Mouse (Mus musculus) layer of hippocampus, postnatal 36 days (tissue): Measurements from ENCODE around the gene Arid3a. TPM values are rescaled to one million over a fixed set of nuclear protein-coding genes. Genes with fewer than 3 reads are reported as not detected.
"Not testable (repeated sequence)": the region's sequence is repeated elsewhere in the genome, so short reads cannot be mapped to it uniquely, and the experiment has no call there.

Experiments used
- DNase-seq, 2 experiments: peaks; one replicate each; pipeline ENCODE4 v3.0.0; 2022
- total RNA-seq, 2 experiments: library from RNA; stranded (reverse); gene quantifications; 2 replicates each; pipeline ENCODE4 v1.2.3; 2021

Arid3a gene
- 1 to 10 TPM; 4.8 to 5.1 TPM for total RNA-seq

GRCm38 (mm10) chr10:79926491-79927323, at the start of gene Arid3a:
Gene Arid3a (plus strand): TSS chr10:79927043.
- peak; percentile 87 to 89 for DNase-seq

- DNase-seq, result no peak
Observed at GRCm38 (mm10) chr10:79877174-79877573, 49.7 kb upstream of the Arid3a start.

GRCm38 (mm10) chr10:79877757-79878156, 49.1 kb upstream of the Arid3a start:
- DNase-seq, result no peak

- DNase-seq, result no peak
Observed at GRCm38 (mm10) chr10:79879527-79879926, 47.3 kb upstream of the Arid3a start.

GRCm38 (mm10) chr10:79880721-79881120, 46.1 kb upstream of the Arid3a start:
- DNase-seq, result no peak

GRCm38 (mm10) chr10:79881981-79882380, 44.9 kb upstream of the Arid3a start:
- DNase-seq, result no peak

- DNase-seq, result peak; percentile 68 to 75
Observed at GRCm38 (mm10) chr10:79883297-79884084, 43.4 kb upstream of the Arid3a start.

- no peak for DNase-seq
Observed at GRCm38 (mm10) chr10:79884446-79884845, 42.4 kb upstream of the Arid3a start.

GRCm38 (mm10) chr10:79884938-79885337, 41.9 kb upstream of the Arid3a start:
- not testable (repeated sequence) for DNase-seq

GRCm38 (mm10) chr10:79886054-79886453, 40.8 kb upstream of the Arid3a start, which contains the start of gene Elane:
Gene Elane (plus strand): TSS chr10:79886247.
- no peak for DNase-seq

- no peak for DNase-seq
Observed at GRCm38 (mm10) chr10:79886611-79887010, 40.2 kb upstream of the Arid3a start.

- DNase-seq, result no peak
Observed at GRCm38 (mm10) chr10:79889386-79889785, 37.5 kb upstream of the Arid3a start.

GRCm38 (mm10) chr10:79890670-79891069, 36.2 kb upstream of the Arid3a start, which contains the start of gene Cfd:
Gene Cfd (plus strand): TSS chr10:79890853.
- DNase-seq, result no peak

- DNase-seq, result peak; percentile 65 to 78
Observed at GRCm38 (mm10) chr10:79892451-79893118, 34.3 kb upstream of the Arid3a start.

- DNase-seq, result no peak
Observed at GRCm38 (mm10) chr10:79896306-79896705, 30.5 kb upstream of the Arid3a start.

GRCm38 (mm10) chr10:79896814-79897213, 30.0 kb upstream of the Arid3a start:
- no peak for DNase-seq

GRCm38 (mm10) chr10:79897316-79898245, 29.3 kb upstream of the Arid3a start:
- no peak for DNase-seq

- DNase-seq, result peak; percentile 68 to 77
Observed at GRCm38 (mm10) chr10:79900951-79901410, 25.9 kb upstream of the Arid3a start.

- DNase-seq, result no peak
Observed at GRCm38 (mm10) chr10:79906712-79907111, 20.1 kb upstream of the Arid3a start.

GRCm38 (mm10) chr10:79907415-79907814, 19.4 kb upstream of the Arid3a start:
- DNase-seq, result no peak
